Mouse (Mus musculus) brain, embryonic 14.5 days (tissue): Measurements from ENCODE around the gene Ndc1.

ENCODE experiments used
- CTCF ChIP-seq: fragments of 200-500 bp; IDR thresholded peaks from 2 replicates; pipeline ENCODE4 v1.5.1; 2012; ENCODE audit warnings: inconsistent platforms, mild to moderate bottlenecking, moderate library complexity, borderline replicate concordance; ENCODE audit not compliant: insufficient read depth, insufficient read length; ENCODE audit errors: extremely low read depth
- POLR2A ChIP-seq: fragments of 200-500 bp; IDR thresholded peaks from 2 replicates; pipeline ENCODE4 v1.6.1; 2012; ENCODE audit warnings: mild to moderate bottlenecking, inconsistent platforms, borderline replicate concordance; ENCODE audit not compliant: poor library complexity, insufficient read depth, insufficient read length, severe bottlenecking; ENCODE audit errors: extremely low read depth

- TF ChIP-seq CTCF (no peak), POLR2A (no peak)
These were observed 7.1 kb downstream of the Ndc1 start for GRCm38 (mm10) chr4:107374677-107375076.
